Mouse (Mus musculus) lung, postnatal 0 days (tissue): ENCODE data around the gene Il34. TPM values are rescaled to one million over a fixed set of nuclear protein-coding genes. Genes with fewer than 3 reads are reported as not detected.

Experiments
- ATAC-seq: fragments of 200-750 bp; cut with Nextera tagmentation; 2 replicates; pipeline ENCODE4 v1.8.0; 2017; ENCODE audit warnings: moderate library complexity
- DNase-seq: peaks from one replicate; pipeline ENCODE4 v3.0.0-alpha.2; 2016; ENCODE audit warnings: low spot score
- H3K27ac ChIP-seq: fragments of 300-500 bp; sonication (generic); 2 replicates; pipeline ENCODE4 v1.5.1; 2014; ENCODE audit warnings: antibody characterized with exemption, mild to moderate bottlenecking, low read length, mixed read lengths
- H3K27me3 ChIP-seq: fragments of 300-500 bp; sonication (generic); replicated peaks from 2 replicates; pipeline ENCODE4 v1.6.1; 2014; ENCODE audit warnings: low read length, mixed read lengths; ENCODE audit not compliant: insufficient read depth
- H3K36me3 ChIP-seq: fragments of 300-500 bp; sonication (generic); 2 replicates; pipeline ENCODE4 v1.6.1; 2014; ENCODE audit warnings: low read length, mixed read lengths; ENCODE audit not compliant: insufficient read depth
- H3K4me1 ChIP-seq: fragments of 300-500 bp; sonication (generic); 2 replicates; pipeline ENCODE4 v1.6.1; 2014; ENCODE audit warnings: antibody characterized with exemption, low read depth, low read length, mixed read lengths; ENCODE audit not compliant: insufficient read depth
- H3K4me2 ChIP-seq: fragments of 300-500 bp; sonication (generic); replicated peaks from 2 replicates; pipeline ENCODE4 v1.6.1; 2014; ENCODE audit warnings: low read depth, mild to moderate bottlenecking, low read length, moderate library complexity, mixed read lengths
- H3K4me3 ChIP-seq: fragments of 300-500 bp; sonication (generic); 2 replicates; pipeline ENCODE4 v1.5.1; 2014; ENCODE audit warnings: low read depth, low read length
- H3K9ac ChIP-seq: fragments of 300-500 bp; sonication (generic); replicated peaks from 2 replicates; pipeline ENCODE4 v1.6.1; 2014; ENCODE audit warnings: low read depth, mild to moderate bottlenecking
- H3K9me3 ChIP-seq: fragments of 300-500 bp; sonication (generic); 2 replicates; pipeline ENCODE4 v1.6.1; 2016; ENCODE audit warnings: low read length, mixed read lengths
- CTCF ChIP-seq: IDR thresholded peaks from 2 replicates; pipeline ENCODE4 v1.5.1; 2016; ENCODE audit warnings: antibody characterized with exemption, mild to moderate bottlenecking
- EP300 ChIP-seq: IDR thresholded peaks from 2 replicates; pipeline ENCODE4 v1.6.1; 2016; ENCODE audit warnings: antibody characterized with exemption, mild to moderate bottlenecking, control low read depth
- whole genome bisulfite sequencing: fragments of 180-500 bp; shearing (Covaris S2); extraction: QIAGEN DNeasy Blood & Tissue Kit; methylation state at CpG from one replicate; pipeline ENCODE4 v1.1.7; 2014; 5-methylcytosine and 5-hydroxymethylcytosine counted together
- polyA plus RNA-seq: library from polyadenylated mRNA; unstranded; fragments of >200 nt; fragmentation: Nextera tagmentation; extraction: Ambion mirVana; gene quantifications from 2 replicates; pipeline ENCODE4 v1.2.1, GENCODE M21; 2015

The Il34 gene
- polyA plus RNA-seq, 1 experiment from 2014 or later: 23.3 TPM

DNA sequence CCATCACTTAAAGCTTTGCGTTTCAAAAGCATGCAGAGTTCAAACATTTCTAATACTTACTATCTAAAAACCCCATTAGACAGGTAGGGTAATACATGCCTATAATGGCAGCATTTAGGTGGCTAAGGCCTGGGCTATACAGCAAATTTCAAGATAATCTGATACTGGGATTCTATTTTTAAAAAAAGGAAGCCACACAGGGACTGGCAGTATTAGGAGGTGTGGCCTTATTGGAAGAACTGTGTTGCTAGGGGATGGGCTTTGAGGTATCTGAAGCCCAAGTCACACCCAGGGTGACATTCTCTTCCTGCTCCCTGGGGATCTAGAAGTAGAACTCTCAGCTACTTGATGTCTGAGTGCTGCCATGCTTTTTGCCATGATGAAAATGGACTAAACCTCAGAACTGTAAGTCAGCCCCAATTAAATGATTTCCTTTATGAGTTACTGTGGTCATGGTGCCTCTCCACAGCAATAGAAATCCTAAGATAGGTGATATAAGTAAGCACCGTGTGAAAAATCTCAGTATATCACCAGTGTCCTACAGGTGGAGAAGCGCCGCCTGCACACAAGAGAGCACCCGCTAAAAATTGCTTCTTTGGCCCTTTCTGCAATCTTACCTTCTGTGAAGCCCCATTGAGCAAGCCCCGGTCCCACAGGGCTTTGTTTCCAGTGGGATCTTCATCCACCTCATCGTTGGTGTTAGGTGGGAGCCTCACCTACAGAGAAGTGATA, 6.8 kb upstream of the Il34 start:
- Histone ChIP-seq H3K4me1 (0 out of 2 replicates have a peak, but pooled peaks cover 8% of the 10 kb centered on the region), H3K9ac (no peak overlapping the region), H3K4me3 (no peak overlapping the region), H3K27me3 (no peaks in the 10 kb centered on the region), H3K36me3 (peaks cover 57% of the 10 kb centered on the region), H3K27ac (no peak overlapping the region), H3K9me3 (no peaks in the 10 kb centered on the region), H3K4me2 (no peak overlapping the region)
- TF ChIP-seq CTCF (no peak), EP300 (no peak)
- WGBS: 94% methylated on average over 7 of the region's 7 CpGs
- DNase-seq (no peak), ATAC-seq (no peak)

DNA sequence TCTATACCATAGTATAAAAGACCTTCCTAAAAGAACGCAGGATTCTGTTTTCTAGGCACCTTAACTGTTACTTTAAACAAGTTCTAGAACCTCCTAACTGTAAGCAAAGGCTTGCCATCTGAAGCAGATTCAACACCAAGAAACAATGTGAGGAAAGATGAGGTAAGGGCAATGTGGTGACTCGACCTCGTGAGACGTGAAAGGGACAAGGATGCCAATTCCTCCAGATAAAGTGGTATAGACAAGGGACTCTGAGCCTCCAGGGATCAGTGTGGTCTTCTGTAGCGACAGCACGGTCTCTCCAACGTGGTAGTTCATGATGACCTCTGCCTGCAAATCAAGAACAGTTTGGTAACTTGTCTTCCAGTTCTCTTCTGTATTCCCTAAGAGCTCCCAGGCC, 6.1 kb upstream of the Il34 start:
- Histone ChIP-seq H3K9me3 (no peaks in the 10 kb centered on the region), H3K9ac (no peak overlapping the region), H3K4me2 (no peak overlapping the region), H3K27ac (no peak overlapping the region), H3K4me3 (no peak overlapping the region), H3K27me3 (no peaks in the 10 kb centered on the region), H3K4me1 (0 out of 2 replicates have a peak, but pooled peaks cover 10% of the 10 kb centered on the region), H3K36me3 (peaks cover 50% of the 10 kb centered on the region)
- no peak for ATAC-seq
- 90% methylated on average over 7 of the region's 7 CpGs for WGBS
- TF ChIP-seq CTCF (no peak), EP300 (no peak)
- no peak for DNase-seq

DNA sequence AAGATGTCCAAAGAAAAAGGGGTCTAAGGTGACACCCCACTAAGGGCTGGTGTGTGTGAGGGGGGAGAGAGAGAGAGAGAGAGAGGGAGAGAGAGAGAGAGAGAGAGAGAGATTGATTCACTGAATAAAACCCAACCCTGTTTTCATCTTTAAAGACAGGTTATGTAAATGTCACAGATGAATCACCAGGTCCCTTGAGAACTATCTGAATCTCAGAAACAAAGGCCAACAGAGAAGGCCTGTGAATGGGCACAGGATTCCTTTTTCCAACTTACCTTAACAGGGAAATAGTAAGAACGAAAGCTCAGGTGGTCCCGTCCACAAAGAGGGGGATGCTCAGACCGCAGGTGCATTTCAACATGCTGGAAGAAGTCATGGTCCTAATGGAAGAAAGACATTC, 5.4 kb upstream of the Il34 start:
- no peak overlapping the region for H3K4me2 ChIP-seq
- no peaks in the 10 kb centered on the region for H3K9me3 ChIP-seq
- 93% methylated on average over 3 of the region's 3 CpGs for WGBS
- no peak for DNase-seq
- peaks cover 47% of the 10 kb centered on the region for H3K36me3 ChIP-seq
- TF ChIP-seq CTCF: no peak
- TF ChIP-seq EP300: no peak
- no peak for ATAC-seq
- H3K9ac ChIP-seq: no peak overlapping the region
- H3K27me3 ChIP-seq: no peaks in the 10 kb centered on the region
- no peak overlapping the region for H3K27ac ChIP-seq
- no peak overlapping the region for H3K4me3 ChIP-seq
- 0 out of 2 replicates have a peak, but pooled peaks cover 10% of the 10 kb centered on the region for H3K4me1 ChIP-seq

GRCm38 (mm10) chr8:110810481-110811065, 4.8 kb upstream of the Il34 start:
- no peak for ATAC-seq
- Histone ChIP-seq H3K9me3 (no peaks in the 10 kb centered on the region), H3K36me3 (peaks cover 47% of the 10 kb centered on the region), H3K4me2 (no peak overlapping the region), H3K4me3 (no peak overlapping the region), H3K4me1 (0 out of 2 replicates have a peak, but pooled peaks cover 10% of the 10 kb centered on the region), H3K27ac (peak overlapping the region; percentile 47; the same call in 1 of the 2 replicates), H3K9ac (no peak overlapping the region), H3K27me3 (no peaks in the 10 kb centered on the region)
- 76% methylated on average over 7 of the region's 7 CpGs for WGBS
- no peak for TF ChIP-seq CTCF
- TF ChIP-seq EP300: no peak
- no peak for DNase-seq

DNA sequence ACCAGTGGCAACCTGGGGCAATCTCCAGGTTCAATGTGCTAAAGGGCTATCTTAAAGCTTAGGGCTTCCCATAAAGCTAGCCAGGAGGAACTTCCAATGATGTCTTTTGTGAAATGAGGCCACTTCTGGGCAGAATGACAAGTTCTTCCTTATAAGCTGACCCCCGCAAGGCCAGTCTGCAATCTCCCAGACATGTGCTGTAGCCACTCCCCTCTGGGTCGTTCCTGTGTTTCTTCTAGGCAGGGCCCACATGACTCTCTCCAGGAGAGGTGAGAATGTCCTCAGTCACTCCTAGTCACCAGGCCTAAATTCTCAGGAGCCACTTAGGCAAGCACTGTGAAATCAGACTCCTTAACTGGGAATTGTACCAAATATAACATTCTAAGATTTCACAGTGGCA, 4.1 kb upstream of the Il34 start:
- no peaks in the 10 kb centered on the region for H3K27me3 ChIP-seq
- no peak overlapping the region for H3K4me2 ChIP-seq
- DNase-seq (peak; percentile 88), ATAC-seq (peak; percentile 72)
- H3K4me3 ChIP-seq: no peak overlapping the region
- 30% methylated on average over 2 of the region's 2 CpGs for WGBS
- TF ChIP-seq CTCF: no peak
- no peak for TF ChIP-seq EP300
- H3K4me1 ChIP-seq: 0 out of 2 replicates have a peak, but pooled peaks cover 10% of the 10 kb centered on the region
- no peak overlapping the region for H3K9ac ChIP-seq
- peaks cover 45% of the 10 kb centered on the region for H3K36me3 ChIP-seq
- H3K9me3 ChIP-seq: no peaks in the 10 kb centered on the region
- H3K27ac ChIP-seq: peak overlapping the region; percentile 47

DNA sequence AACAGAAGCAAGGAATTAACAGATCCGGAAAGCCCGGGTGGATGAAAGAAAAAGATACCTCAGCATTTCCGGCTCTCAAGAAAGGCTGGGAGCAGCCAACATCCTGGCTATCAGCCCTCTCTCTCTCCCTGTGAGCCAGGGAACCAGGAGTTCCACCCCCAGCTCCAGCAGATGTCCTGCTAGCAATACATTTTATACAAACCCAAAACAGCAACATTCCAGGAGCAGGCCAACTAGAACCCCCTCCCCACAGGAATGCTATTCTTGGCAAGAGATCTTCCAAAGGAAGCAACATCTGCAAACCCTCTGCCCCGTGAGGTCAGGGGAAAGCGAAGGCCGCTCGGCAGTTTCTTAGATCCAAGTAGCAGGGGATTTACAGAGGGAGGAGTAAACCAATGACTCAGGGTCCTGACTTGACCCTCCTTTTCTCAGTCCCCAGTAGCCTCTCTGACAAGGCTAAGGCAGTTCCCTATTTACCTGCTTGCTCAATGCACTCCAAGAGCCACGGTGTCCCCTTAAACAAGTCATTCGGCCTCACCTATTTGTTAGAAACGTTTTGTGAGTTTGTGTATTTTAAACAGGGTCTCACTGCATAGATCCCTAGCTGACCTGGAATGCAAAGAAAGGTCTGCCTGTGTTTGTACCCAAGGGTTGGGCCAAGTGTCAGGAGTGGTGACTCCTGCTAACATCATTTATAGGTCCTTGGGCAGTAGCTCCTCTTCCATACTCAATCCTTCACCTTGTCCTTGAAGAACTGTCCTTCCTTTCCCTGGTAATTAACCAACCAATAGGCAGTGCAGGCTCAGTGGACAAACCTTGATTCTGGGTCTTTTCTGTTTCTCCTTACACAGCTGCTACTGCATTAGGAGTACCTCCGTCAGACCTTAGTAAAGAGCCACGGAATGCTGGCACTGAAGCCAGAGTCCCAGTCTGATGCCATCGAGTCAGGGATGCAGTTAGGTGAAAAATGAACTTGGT, 3.1 kb upstream of the Il34 start:
- 0 out of 2 replicates have a peak, but pooled peaks cover 10% of the 10 kb centered on the region for H3K4me1 ChIP-seq
- H3K36me3 ChIP-seq: peaks cover 37% of the 10 kb centered on the region
- peak overlapping the region; percentile 60 for H3K27ac ChIP-seq
- no peak overlapping the region for H3K4me2 ChIP-seq
- ATAC-seq (peak; percentile 36), DNase-seq (peak; percentile 76)
- no peak overlapping the region for H3K4me3 ChIP-seq
- H3K9ac ChIP-seq: no peak overlapping the region
- H3K9me3 ChIP-seq: no peaks in the 10 kb centered on the region
- TF ChIP-seq CTCF (no peak), EP300 (peak; percentile 42; the same call in 1 of the 2 replicates)
- WGBS: 44% methylated on average over 13 of the region's 13 CpGs
- H3K27me3 ChIP-seq: no peaks in the 10 kb centered on the region
